Mouse (Mus musculus): ENCODE measurements around the gene Ppp4r3a.

DNA sequence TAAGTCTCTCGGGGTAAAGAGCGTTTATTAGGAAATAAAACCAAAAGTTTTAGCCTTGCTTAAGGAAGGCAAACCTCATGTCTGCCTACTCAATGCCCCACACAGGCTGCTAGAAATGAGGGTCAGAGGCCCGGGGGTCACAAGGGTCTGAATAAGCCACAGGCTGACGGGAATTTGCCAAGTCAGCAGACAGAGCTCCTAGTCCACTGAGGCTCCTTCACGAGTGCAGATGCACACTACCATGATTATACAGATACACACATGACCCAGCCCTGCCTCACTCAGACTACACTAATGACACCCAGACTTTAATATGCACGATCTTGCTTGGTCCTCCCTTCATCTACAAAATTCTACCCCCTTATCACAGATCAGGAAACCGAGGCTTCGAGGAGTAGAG is 58.7 kb downstream of the Ppp4r3a start:
- TF ChIP-seq POLR2A (IDR thresholded peaks at IDR 0.05; ENCODE audit: borderline replicate concordance, low read depth, low read length) (no peak), CTCF (IDR thresholded peaks at IDR 0.05; ENCODE audit: low read depth, low read length) (no peak)

Data from bone marrow macrophage, adult 2 months (primary cell).